Mouse (Mus musculus) left cerebral cortex, postnatal 36 days (tissue): ENCODE measurements around the gene Esp34. TPM values are rescaled to one million over a fixed set of nuclear protein-coding genes. Genes with fewer than 3 reads are reported as not detected.

Experiments used
- DNase-seq, 2 experiments: peaks; one replicate each; pipeline ENCODE4 v3.0.0; 2021 to 2022; ENCODE audit warnings: low spot score in 2 of 2, mixed read lengths in 1 of 2
- intact Hi-C: fragments of 180-260 bp; cut with DNase I; formaldehyde crosslinking; loops from one replicate; pipeline ENCODE4 v1.15.1; 2025
- total RNA-seq, 2 experiments: library from RNA; stranded (reverse); gene quantifications; 2 replicates each; pipeline ENCODE4 v1.2.3; 2021

Gene Esp34
- total RNA-seq = not detected

- intact Hi-C loops = loop anchor here (2.0 kb wide), 1 partner anchor 215 kb away; no protein-coding TSS in a partner anchor
These were observed at the start of gene Esp34 for GRCm38 (mm10) chr17:38553892-38554291. TSS of gene Esp34 (plus strand) at chr17:38554192.

DNA sequence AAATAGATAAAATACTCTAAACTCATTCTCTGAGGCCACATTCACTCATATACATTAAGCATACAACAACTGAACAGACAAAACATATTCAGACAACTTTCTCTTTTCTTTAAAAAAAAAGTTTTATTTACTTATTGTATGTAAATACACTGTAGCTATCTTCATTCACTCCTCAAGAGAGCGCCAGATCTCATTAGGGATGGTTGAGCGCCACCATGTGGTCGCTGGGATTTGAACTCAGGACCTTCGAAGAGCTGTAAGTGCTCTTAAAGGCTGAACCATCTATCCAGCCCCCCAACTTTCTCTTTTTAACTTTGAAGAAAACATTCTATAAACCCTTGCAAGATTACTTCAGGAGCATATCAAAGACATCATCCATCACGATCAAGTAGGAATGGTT, 8.5 kb downstream of the Esp34 start:
- intact Hi-C loops = loop anchor here (2.0 kb wide), 1 partner anchor 14 kb away; no protein-coding TSS in a partner anchor

More at GRCm38 (mm10) chr17:38553892-38554291, at the start of gene Esp34:
- DNase-seq = no peak

More for the DNA sequence above, 8.5 kb downstream of the Esp34 start:
- DNase-seq = no peak

Other genes with a start within 250 kb of the Esp34 start
- gene Olfr137, start 246.6 kb upstream of the Esp34 start, total RNA-seq = not detected
- not detected for gene Olfr136, start 224.4 kb upstream of the Esp34 start, total RNA-seq
- gene Esp36, start 134.0 kb upstream of the Esp34 start, total RNA-seq = not detected
- gene Esp31, start 85.3 kb downstream of the Esp34 start, total RNA-seq = not detected